Mouse (Mus musculus) right cerebral cortex, postnatal 36 days (tissue): ENCODE data around the gene Fam186b.
A peak's percentile ranks its signal among the peaks of the same experiment; 100 is the strongest.

Source experiments
- DNase-seq, 2 experiments: peaks; one replicate each; pipeline ENCODE4 v3.0.0; 2022; ENCODE audit warnings: low spot score in 2 of 2, mixed read lengths in 1 of 2

Gene Fam186b

GRCm38 (mm10) chr15:99320168-99320674, 24.5 kb upstream of the Fam186b start:
- no peak for DNase-seq

GRCm38 (mm10) chr15:99319411-99319871, 23.8 kb upstream of the Fam186b start:
- DNase-seq, result no peak

- DNase-seq, result no peak
These were observed 23.2 kb upstream of the Fam186b start for GRCm38 (mm10) chr15:99318861-99319410.

DNA sequence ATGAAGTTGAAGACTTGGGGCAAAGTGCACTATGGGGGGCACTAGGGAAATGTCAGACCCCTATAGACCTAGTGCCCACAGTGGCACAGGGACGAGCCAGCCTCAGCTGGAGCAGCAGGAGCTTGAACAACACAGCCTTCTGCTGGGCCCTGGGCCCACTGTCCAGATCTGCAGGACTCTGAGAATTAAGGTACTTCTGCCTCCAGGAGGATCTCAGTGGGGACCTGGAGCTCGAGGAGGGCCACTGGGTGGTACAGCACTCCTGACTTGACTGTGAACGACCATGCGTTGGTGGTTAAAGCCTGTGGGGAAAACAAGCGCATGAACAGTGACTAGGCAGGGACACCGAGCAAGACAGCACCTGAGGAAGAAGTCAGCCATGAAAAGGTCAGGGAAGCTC, 22.4 kb upstream of the Fam186b start:
- no peak for DNase-seq

DNA sequence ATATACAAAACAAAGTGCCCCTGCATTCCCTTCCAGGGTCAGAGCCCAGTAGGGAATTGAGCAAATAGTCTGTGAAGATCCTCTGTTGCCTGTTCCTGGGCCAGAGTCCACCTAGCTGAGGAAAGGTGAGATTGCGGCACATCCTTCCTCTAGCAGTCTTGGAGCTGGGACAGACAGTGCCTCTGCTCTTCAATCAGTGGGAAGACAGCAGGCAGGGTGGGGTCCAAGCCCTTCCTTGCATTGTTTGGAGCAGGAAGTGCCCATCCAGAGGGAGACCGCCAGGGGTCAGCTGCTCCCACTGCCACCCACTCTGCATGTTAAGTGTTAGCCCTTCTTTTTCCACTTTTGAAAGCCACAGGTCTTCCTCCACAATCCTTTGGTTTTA, 21.6 kb upstream of the Fam186b start:
- DNase-seq, result no peak

- DNase-seq, result peak; percentile 54 to 61
These were observed 20.9 kb upstream of the Fam186b start for GRCm38 (mm10) chr15:99316314-99317266.

GRCm38 (mm10) chr15:99314891-99315290, 19.2 kb upstream of the Fam186b start:
- DNase-seq, result no peak

GRCm38 (mm10) chr15:99310617-99311016, 14.9 kb upstream of the Fam186b start:
- DNase-seq, result no peak

DNA sequence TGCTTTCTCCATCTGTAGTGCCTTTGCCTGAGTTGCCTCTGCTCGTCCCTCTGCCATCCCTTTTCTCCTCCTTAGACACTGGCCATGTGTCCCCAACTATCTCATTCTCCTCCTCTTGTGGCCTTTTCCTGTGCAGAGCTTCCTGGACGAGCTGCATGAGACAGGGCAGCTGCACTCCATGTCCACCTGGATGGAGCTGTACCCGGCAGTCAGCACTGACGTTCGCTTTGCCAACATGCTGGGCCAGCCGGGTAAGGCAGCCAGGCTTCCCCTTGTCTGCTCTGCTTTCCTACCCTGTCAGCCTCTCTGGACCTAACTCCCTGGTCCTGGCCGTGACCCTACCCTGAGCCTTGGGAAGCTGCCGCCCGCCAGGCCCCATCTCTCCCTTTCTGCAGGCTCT, 13.9 kb upstream of the Fam186b start:
- DNase-seq, result no peak

DNA sequence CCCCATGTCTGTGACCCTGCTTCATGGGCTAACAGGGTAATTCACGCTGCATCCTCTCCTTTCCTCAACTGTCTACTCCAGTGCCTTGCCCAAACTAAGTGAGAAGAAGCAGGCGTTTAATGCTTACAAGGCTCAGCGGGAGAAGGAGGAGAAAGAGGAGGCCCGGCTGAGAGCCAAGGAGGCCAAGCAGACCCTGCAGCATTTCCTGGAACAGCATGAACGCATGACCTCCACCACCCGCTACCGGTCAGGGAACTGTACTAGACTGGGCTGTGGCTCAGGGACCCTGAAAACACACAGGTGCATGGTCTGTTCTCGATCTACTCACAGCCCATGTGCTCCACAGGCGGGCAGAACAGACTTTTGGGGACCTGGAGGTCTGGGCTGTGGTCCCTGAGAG, 11.8 kb upstream of the Fam186b start:
- DNase-seq, result no peak

DNA sequence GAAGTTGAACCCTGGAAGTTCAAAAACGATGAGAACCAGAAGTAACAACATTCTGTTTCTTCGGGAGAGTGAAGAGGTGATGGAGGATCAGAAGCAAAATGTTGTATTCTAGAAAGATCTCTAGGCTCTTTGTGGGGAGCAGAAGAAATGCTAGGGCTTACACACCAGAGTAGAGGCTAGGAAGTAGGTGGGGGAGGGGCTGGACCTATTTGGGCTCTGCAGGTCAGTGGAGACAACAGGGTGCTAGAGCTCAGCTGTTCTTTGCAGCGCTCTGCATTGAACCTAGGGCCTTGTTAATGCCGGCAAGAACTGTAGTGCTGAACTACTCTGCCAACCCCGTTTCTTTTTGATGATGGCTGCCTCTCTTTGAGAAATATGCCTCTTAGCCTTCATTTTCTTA, 525 bp upstream of the Fam186b start:
- no peak for DNase-seq

DNA sequence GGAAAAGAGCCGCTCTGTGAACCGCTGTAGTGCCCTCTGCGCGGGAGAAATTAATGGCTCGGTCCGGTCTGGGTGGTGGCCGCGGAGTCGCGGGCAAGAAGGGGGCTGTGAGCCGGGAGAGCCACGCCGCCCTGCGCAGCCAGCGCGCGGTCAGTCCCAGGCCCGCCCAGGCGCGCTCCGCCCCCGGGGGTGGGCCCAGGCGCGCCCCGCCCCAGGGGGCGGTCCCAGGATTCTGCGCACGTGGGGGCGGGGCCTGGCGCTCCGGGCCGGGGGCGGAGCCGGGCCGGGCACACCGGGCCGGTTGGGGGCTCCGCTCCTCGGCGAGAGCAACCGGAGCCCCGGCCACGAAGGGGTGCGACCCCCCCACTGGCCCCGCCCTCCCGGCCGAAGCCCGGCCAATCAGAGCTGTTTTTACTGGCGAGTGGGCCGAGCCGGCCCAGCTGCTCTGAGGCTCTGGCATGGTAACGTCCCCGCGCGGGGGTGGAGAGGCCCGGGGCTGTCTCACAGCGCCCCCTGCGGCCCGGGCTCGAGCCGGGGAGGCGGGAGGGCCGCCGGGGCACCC, 794 bp downstream of the Fam186b start, which contains the start of gene Prpf40b:
Gene Prpf40b, plus strand, starts transcription at position 275 of the 562 bp plus-strand sequence.
- DNase-seq, result peak; percentile 94

DNA sequence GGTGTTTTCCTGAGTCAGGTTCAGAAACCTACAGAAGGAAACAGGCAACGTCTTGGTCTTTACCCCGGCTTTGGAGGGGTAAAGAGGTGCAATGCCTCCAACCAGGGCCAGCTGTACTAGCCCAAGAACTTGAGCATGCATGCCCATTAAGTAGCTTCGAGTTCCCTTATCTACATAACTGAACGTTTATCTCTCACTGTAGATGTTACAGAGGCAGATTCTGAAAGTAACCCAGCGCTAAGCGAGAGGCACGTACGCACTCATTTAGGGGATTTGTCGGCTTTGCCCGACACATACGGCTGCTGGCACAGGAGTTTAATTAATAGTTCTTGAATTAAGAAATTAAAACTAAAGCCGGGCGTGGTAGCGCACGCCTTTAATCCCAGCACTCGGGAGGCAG, 1.4 kb downstream of the Fam186b start:
- DNase-seq, result no peak

DNA sequence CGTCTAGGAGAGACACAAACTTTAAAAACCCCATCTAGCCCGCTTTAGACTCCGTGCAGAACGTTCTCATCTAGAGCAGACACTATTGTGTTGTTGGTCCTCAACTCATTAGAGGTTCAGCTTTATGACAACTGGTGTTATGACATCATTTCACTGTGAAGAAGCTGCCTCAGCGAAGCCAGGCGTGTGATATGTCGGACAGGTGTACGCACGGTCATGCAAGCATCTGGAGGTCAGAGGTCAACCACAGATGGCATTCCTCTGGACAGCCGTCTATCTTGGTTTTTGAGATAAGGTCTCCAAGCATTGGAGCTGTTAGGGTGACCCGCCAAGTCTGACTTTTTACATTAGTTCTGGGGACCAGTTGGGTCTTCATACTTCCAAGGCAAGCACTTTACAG, 5.1 kb downstream of the Fam186b start:
- no peak for DNase-seq

GRCm38 (mm10) chr15:99285189-99285535, 10.5 kb downstream of the Fam186b start:
- no peak for DNase-seq

GRCm38 (mm10) chr15:99284527-99285188, 11.0 kb downstream of the Fam186b start:
- no peak for DNase-seq

GRCm38 (mm10) chr15:99283456-99283855, 12.2 kb downstream of the Fam186b start:
- DNase-seq, result no peak

DNA sequence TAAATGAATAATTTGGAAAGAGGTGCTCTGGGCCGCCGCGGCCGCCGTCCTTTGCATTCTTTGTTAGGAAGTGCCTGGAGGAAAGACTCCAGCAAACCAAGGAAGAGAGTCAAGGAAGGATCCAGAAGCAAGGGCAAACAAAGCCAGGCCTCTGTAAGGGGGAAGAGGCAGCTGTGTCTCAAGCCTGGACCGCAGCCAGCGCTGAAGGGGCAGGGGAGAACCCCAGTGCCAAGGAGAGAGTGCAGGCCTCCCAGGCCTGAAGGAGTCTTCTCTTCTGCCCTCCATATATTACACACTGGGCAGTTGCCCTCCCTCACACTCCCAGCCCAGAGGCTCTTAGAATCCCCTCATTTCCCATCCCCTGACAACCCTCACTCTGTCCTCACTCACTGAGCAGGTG, 17.4 kb downstream of the Fam186b start:
- DNase-seq, result no peak

GRCm38 (mm10) chr15:99276095-99276494, 19.6 kb downstream of the Fam186b start:
- no peak for DNase-seq

GRCm38 (mm10) chr15:99265679-99266078, 30.0 kb downstream of the Fam186b start:
- peak in 1 of 2 experiments; percentile 52 for DNase-seq

GRCm38 (mm10) chr15:99264363-99264762, 31.3 kb downstream of the Fam186b start:
- no peak for DNase-seq

DNA sequence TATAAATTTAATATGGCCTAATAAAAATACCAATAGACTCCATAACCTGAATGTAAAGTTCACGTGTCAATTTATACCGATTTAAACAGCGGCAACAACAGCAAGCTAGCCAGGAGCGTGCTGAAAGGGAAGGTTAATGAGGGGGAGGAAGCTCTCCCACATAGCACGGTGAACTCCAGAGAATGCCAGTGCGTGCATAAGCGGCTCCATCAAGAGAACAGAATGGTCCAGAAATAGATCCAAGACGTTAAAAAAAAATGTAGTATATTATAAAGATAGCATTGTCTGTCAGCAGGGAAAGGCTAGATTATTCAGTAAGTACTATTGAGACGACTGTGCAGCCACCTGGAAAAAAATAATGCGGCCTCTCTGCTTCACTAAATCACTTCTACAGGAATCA, 33.0 kb downstream of the Fam186b start:
- DNase-seq, result no peak
